ENCODE assay signal across 9 mouse cellular contexts in genomic region chr7:100187601-100188000, GRCm38 (mm10). TPM values are rescaled to one million over a fixed set of nuclear protein-coding genes. Genes with fewer than 3 reads are reported as not detected.
DNase-seq lines count a peak whose midpoint lies in the region; ATAC-seq and TF ChIP-seq lines count a peak whose summit lies in the region.
"Had no signal": no experiment of that assay in that cellular context is flagged by ENCODE, and none has a peak within 500 bp of the region (broad histone marks: within the 10 kb centered on the region; RNA-seq: fewer than 3 reads in every experiment).

No protein-coding gene starts in this region.

- H3K4me3 ChIP-seq in hindbrain, embryonic 11.5 days (ENCODE audit: low read depth, low read length), result no peak overlapping the region
- H3K4me3 ChIP-seq in hindbrain, embryonic 12.5 days, result no peak overlapping the region
- H3K4me3 ChIP-seq in ES-Bruce4 (ENCODE audit: low read depth, low read length), result no peak overlapping the region
- H3K4me3 ChIP-seq in bone marrow, adult 2 months (replicated peaks; ENCODE audit: control insufficient read depth, low read depth, low read length), result no peak overlapping the region
- H3K4me3 ChIP-seq in left cerebral cortex, adult 2 months, result no peak overlapping the region
- no peak overlapping the region for H3K4me3 ChIP-seq in midbrain, embryonic 16.5 days (ENCODE audit: low read depth, low read length)

- no peak for ATAC-seq in hindbrain, embryonic 11.5 days (ENCODE audit: low FRiP score)
- ATAC-seq in hindbrain, embryonic 12.5 days (ENCODE audit: low FRiP score), result no peak
- 0 out of 2 replicates have a peak, but pooled peaks have one; percentile 36 for ATAC-seq in midbrain, embryonic 16.5 days
- ATAC-seq in inflammation-experienced regulatory T-cells, adult 6 months, result no peak

- WGBS in hindbrain, embryonic 11.5 days, result 29% methylated on average over 7 of the region's 7 CpGs
- WGBS in hindbrain, embryonic 12.5 days, result 24% methylated on average over 7 of the region's 7 CpGs
- WGBS in bone marrow, adult 2 months, result 18% methylated on average over 7 of the region's 7 CpGs
- WGBS in midbrain, embryonic 16.5 days, result 25% methylated on average over 7 of the region's 7 CpGs

- no peaks in the 10 kb centered on the region for H3K9me3 ChIP-seq in hindbrain, embryonic 11.5 days (ENCODE audit: control insufficient read depth, low read length)
- H3K9me3 ChIP-seq in hindbrain, embryonic 12.5 days (replicated peaks), result no peaks in the 10 kb centered on the region
- H3K9me3 ChIP-seq in ES-Bruce4 (replicated peaks; ENCODE audit: control insufficient read depth, insufficient read depth, low read length, poor library complexity, severe bottlenecking), result no peaks in the 10 kb centered on the region
- no peaks in the 10 kb centered on the region for H3K9me3 ChIP-seq in midbrain, embryonic 16.5 days (replicated peaks; ENCODE audit: control insufficient read depth, low read length, poor library complexity, severe bottlenecking)

- TF ChIP-seq CTCF in ES-Bruce4 (IDR thresholded peaks at IDR 0.05; ENCODE audit: low read depth, low read length), result peak; percentile 85
- TF ChIP-seq CTCF in bone marrow, adult 2 months (IDR thresholded peaks at IDR 0.05; ENCODE audit: control insufficient read depth, insufficient read depth, low read length), result peak; percentile 76
- peak; percentile 72 for TF ChIP-seq CTCF in left cerebral cortex, adult 2 months (IDR thresholded peaks at IDR 0.05)

- no peak overlapping the region for H3K4me2 ChIP-seq in hindbrain, embryonic 11.5 days (replicated peaks; ENCODE audit: low read depth, low read length)
- no peak overlapping the region for H3K4me2 ChIP-seq in hindbrain, embryonic 12.5 days (replicated peaks)
- H3K4me2 ChIP-seq in midbrain, embryonic 16.5 days (ENCODE audit: low read length), result no peak overlapping the region

- H3K27ac ChIP-seq in hindbrain, embryonic 11.5 days (ENCODE audit: low read depth, low read length), result no peak overlapping the region
- no peak overlapping the region for H3K27ac ChIP-seq in hindbrain, embryonic 12.5 days
- no peak overlapping the region for H3K27ac ChIP-seq in ES-Bruce4 (ENCODE audit: insufficient read depth, low read length)
- no peak overlapping the region for H3K27ac ChIP-seq in bone marrow, adult 2 months (ENCODE audit: control insufficient read depth, insufficient read depth, low read depth, low read length, poor library complexity)
- H3K27ac ChIP-seq in left cerebral cortex, adult 2 months, result no peak overlapping the region
- H3K27ac ChIP-seq in midbrain, embryonic 16.5 days (ENCODE audit: low read length), result no peak overlapping the region
- H3K27ac ChIP-seq: macrophage had no signal

- intact Hi-C loops in left cerebral cortex, adult 2 months (cut with DNase I), result loop anchor here (2.0 to 5.0 kb wide), 3 partner anchors 67 to 200 kb away; partner anchors contain the start of genes Chrdl2 and Pold3

- H3K36me3 ChIP-seq in hindbrain, embryonic 11.5 days (ENCODE audit: control insufficient read depth, insufficient read depth, low read length), result no peaks in the 10 kb centered on the region
- H3K36me3 ChIP-seq in hindbrain, embryonic 12.5 days, result no peaks in the 10 kb centered on the region
- no peaks in the 10 kb centered on the region for H3K36me3 ChIP-seq in ES-Bruce4 (ENCODE audit: control insufficient read depth, insufficient read depth, low read length, poor library complexity, severe bottlenecking)
- H3K36me3 ChIP-seq in midbrain, embryonic 16.5 days (ENCODE audit: control insufficient read depth, insufficient read depth, low read length), result no peaks in the 10 kb centered on the region

- no peak for TF ChIP-seq EP300 in ES-Bruce4 (IDR thresholded peaks at IDR 0.05; ENCODE audit: insufficient read depth, low read depth, low read length)

- H3K9ac ChIP-seq in hindbrain, embryonic 11.5 days (ENCODE audit: low read depth, low read length), result no peak overlapping the region
- no peak overlapping the region for H3K9ac ChIP-seq in hindbrain, embryonic 12.5 days
- no peak overlapping the region for H3K9ac ChIP-seq in ES-Bruce4 (ENCODE audit: low read depth, poor library complexity, severe bottlenecking)
- H3K9ac ChIP-seq in midbrain, embryonic 16.5 days (ENCODE audit: low read depth, low read length), result no peak overlapping the region

- H3K4me1 ChIP-seq in hindbrain, embryonic 11.5 days (replicated peaks; ENCODE audit: control insufficient read depth, insufficient read depth, low read length), result no peaks in the 10 kb centered on the region
- H3K4me1 ChIP-seq in hindbrain, embryonic 12.5 days, result no peaks in the 10 kb centered on the region
- H3K4me1 ChIP-seq in ES-Bruce4 (ENCODE audit: control insufficient read depth, insufficient read depth, low read length), result no peaks in the 10 kb centered on the region
- H3K4me1 ChIP-seq in bone marrow, adult 2 months (ENCODE audit: control insufficient read depth, insufficient read depth, low read length), result no peaks in the 10 kb centered on the region; the same call in 1 of the 2 replicates
- H3K4me1 ChIP-seq in midbrain, embryonic 16.5 days (ENCODE audit: control insufficient read depth, insufficient read depth, low read length), result 0 out of 2 replicates have a peak, but pooled peaks cover 2% of the 10 kb centered on the region

- peak; percentile 68 for DNase-seq in hindbrain, embryonic 11.5 days (ENCODE audit: low spot score)
- DNase-seq in gastrocnemius, postnatal 10 days, result peak; percentile 58
- DNase-seq in left cerebral cortex, adult 2 months (ENCODE audit: extremely low spot score in 1 of 2, low spot score in 2 of 2), result peak in 1 of 2 experiments; percentile 34

- no peak for TF ChIP-seq POLR2A in ES-Bruce4 (IDR thresholded peaks at IDR 0.05; ENCODE audit: insufficient read depth, low read length)
- no peak for TF ChIP-seq POLR2A in bone marrow, adult 2 months (IDR thresholded peaks at IDR 0.05; ENCODE audit: borderline replicate concordance, control insufficient read depth, low read depth, low read length)

- no peaks in the 10 kb centered on the region for H3K27me3 ChIP-seq in hindbrain, embryonic 11.5 days (ENCODE audit: control insufficient read depth, insufficient read depth, low read length)
- H3K27me3 ChIP-seq in hindbrain, embryonic 12.5 days, result peaks cover 7% of the 10 kb centered on the region
- no peaks in the 10 kb centered on the region for H3K27me3 ChIP-seq in ES-Bruce4 (ENCODE audit: control insufficient read depth, insufficient read depth, low read length, poor library complexity, severe bottlenecking)
- no peaks in the 10 kb centered on the region for H3K27me3 ChIP-seq in midbrain, embryonic 16.5 days (ENCODE audit: control insufficient read depth, insufficient read depth, low read depth, low read length)

RNA-seq across cellular contexts. Expression of gene Kcne3, which starts 11.3 kb away (rescaled TPM):
- 3.4 and 3.9 TPM in 2 replicates for polyA plus RNA-seq in hindbrain, embryonic 11.5 days (2014; fragmentation: Nextera tagmentation; extraction: Ambion mirVana)
- polyA plus RNA-seq in hindbrain, embryonic 12.5 days (2016; fragmentation: Nextera tagmentation; extraction: Ambion mirVana), result 3.2 and 4.7 TPM in 2 replicates
- polyA plus RNA-seq in ES-Bruce4 (2011; ENCODE audit: insufficient read depth, insufficient read length, low read depth, missing spikeins), result not detected in 2 replicates
- polyA plus RNA-seq in bone marrow, adult 2 months (2011; ENCODE audit: insufficient read depth, insufficient read length, low replicate concordance, missing spikeins), result 2.7 and 2.9 TPM in 2 replicates
- under 1 TPM; 0.70 to 0.84 TPM for total RNA-seq in gastrocnemius, postnatal 10 days (2021)
- total RNA-seq in left cerebral cortex, adult 2 months (2021), result under 1 TPM in 1 of 2 experiments, not detected in 1; 0.48 TPM
- polyA plus RNA-seq in midbrain, embryonic 16.5 days (2015; fragmentation: Nextera tagmentation; extraction: Ambion mirVana), result 0.56 and 0.79 TPM in 2 replicates
- polyA plus RNA-seq in inflammation-experienced regulatory T-cells, adult 6 months (2017; shearing (Covaris generic)), result not detected

RNA-seq across cellular contexts. Expression of gene Lipt2, which starts 28.5 kb away (rescaled TPM):
- 20.8 and 23.7 TPM in 2 replicates for polyA plus RNA-seq in hindbrain, embryonic 11.5 days (2014; fragmentation: Nextera tagmentation; extraction: Ambion mirVana)
- polyA plus RNA-seq in hindbrain, embryonic 12.5 days (2016; fragmentation: Nextera tagmentation; extraction: Ambion mirVana), result 15.5 and 17.9 TPM in 2 replicates
- 7.6 and 8.8 TPM in 2 replicates for polyA plus RNA-seq in ES-Bruce4 (2011; ENCODE audit: insufficient read depth, insufficient read length, low read depth, missing spikeins)
- polyA plus RNA-seq in bone marrow, adult 2 months (2011; ENCODE audit: insufficient read depth, insufficient read length, low replicate concordance, missing spikeins), result 1.5 and 3.9 TPM in 2 replicates
- total RNA-seq in gastrocnemius, postnatal 10 days (2021), result 1 to 10 TPM; 5.6 to 6.3 TPM
- 1 to 10 TPM; 4.5 to 5.3 TPM for total RNA-seq in left cerebral cortex, adult 2 months (2021)
- 15.4 and 18.2 TPM in 2 replicates for polyA plus RNA-seq in midbrain, embryonic 16.5 days (2015; fragmentation: Nextera tagmentation; extraction: Ambion mirVana)
- under 1 TPM in 2 of 3 experiments, not detected in 1; 0.21 to 0.82 TPM for polyA plus RNA-seq in inflammation-experienced regulatory T-cells, adult 6 months (2017; shearing (Covaris generic))

RNA-seq across cellular contexts. Expression of gene Pgm2l1, which starts 39.6 kb away (rescaled TPM):
- 9.1 and 14.9 TPM in 2 replicates for polyA plus RNA-seq in hindbrain, embryonic 11.5 days (2014; fragmentation: Nextera tagmentation; extraction: Ambion mirVana)
- 11.2 and 13.0 TPM in 2 replicates for polyA plus RNA-seq in hindbrain, embryonic 12.5 days (2016; fragmentation: Nextera tagmentation; extraction: Ambion mirVana)
- 6.1 and 8.6 TPM in 2 replicates for polyA plus RNA-seq in ES-Bruce4 (2011; ENCODE audit: insufficient read depth, insufficient read length, low read depth, missing spikeins)
- 6.4 TPM in 2 replicates for polyA plus RNA-seq in bone marrow, adult 2 months (2011; ENCODE audit: insufficient read depth, insufficient read length, low replicate concordance, missing spikeins)
- total RNA-seq in gastrocnemius, postnatal 10 days (2021), result 10 to 100 TPM; 11.4 to 11.5 TPM
- total RNA-seq in left cerebral cortex, adult 2 months (2021), result 100 to 1,000 TPM; 278 to 282 TPM
- 36.5 and 39.4 TPM in 2 replicates for polyA plus RNA-seq in midbrain, embryonic 16.5 days (2015; fragmentation: Nextera tagmentation; extraction: Ambion mirVana)
- 1 to 10 TPM; 4.4 to 5.8 (median 4.8) TPM for polyA plus RNA-seq in inflammation-experienced regulatory T-cells, adult 6 months (2017; shearing (Covaris generic))
